Mouse (Mus musculus) kidney, adult 2 months (tissue): ENCODE data around the gene Olfr406. TPM values are rescaled to one million over a fixed set of nuclear protein-coding genes. Genes with fewer than 3 reads are reported as not detected.

Source experiments
- DNase-seq: peaks from one replicate; pipeline ENCODE4 v3.0.0; 2021
- H3K27ac ChIP-seq: fragments of 200-500 bp; 2 replicates; pipeline ENCODE4 v1.5.1; 2012; ENCODE audit warnings: low read depth, low read length, control low read depth, inconsistent platforms; ENCODE audit not compliant: insufficient read depth
- H3K27me3 ChIP-seq: fragments of 200-500 bp; replicated peaks from 2 replicates; pipeline ENCODE4 v1.6.1; 2012; ENCODE audit warnings: mild to moderate bottlenecking, moderate library complexity, low read length, inconsistent platforms; ENCODE audit not compliant: control insufficient read depth, insufficient read depth
- H3K36me3 ChIP-seq: fragments of 200-500 bp; 2 replicates; pipeline ENCODE4 v1.6.1; 2012; ENCODE audit warnings: mild to moderate bottlenecking, moderate library complexity, low read length, inconsistent platforms; ENCODE audit not compliant: control insufficient read depth, insufficient read depth
- H3K4me1 ChIP-seq: fragments of 200-500 bp; 2 replicates; pipeline ENCODE4 v1.6.1; 2011; ENCODE audit warnings: low read length; ENCODE audit not compliant: control insufficient read depth, insufficient read depth
- H3K4me3 ChIP-seq: fragments of 200-500 bp; 2 replicates; pipeline ENCODE4 v1.5.1; 2011; ENCODE audit warnings: mild to moderate bottlenecking, low read depth, low read length, control low read depth; ENCODE audit not compliant: insufficient read depth
- CTCF ChIP-seq: fragments of 200-500 bp; conservative IDR thresholded peaks from 2 replicates; pipeline ENCODE4 v1.5.1; 2011; ENCODE audit warnings: low read depth, mild to moderate bottlenecking, control low read depth, low read length, moderate library complexity, mixed read lengths; ENCODE audit not compliant: insufficient read depth, insufficient read length
- POLR2A ChIP-seq: fragments of 200-500 bp; IDR thresholded peaks from one replicate; pipeline ENCODE4 v1.6.1; 2011; ENCODE audit warnings: low read depth, low read length, control low read depth
- WGBS: fragments of 180-500 bp; shearing (Covaris S2); methylation state at CpG from one replicate; pipeline ENCODE4 v1.1.7; 2018; 5-methylcytosine and 5-hydroxymethylcytosine counted together
- polyA plus RNA-seq: library from polyadenylated mRNA; depleted of rRNA; stranded (reverse); fragments of >200 nt; gene quantifications from 2 replicates; pipeline ENCODE4 v1.2.3, GENCODE M21; 2012; rRNA removed

Olfr406 gene
- polyA plus RNA-seq: not detected in 2 replicates

DNA sequence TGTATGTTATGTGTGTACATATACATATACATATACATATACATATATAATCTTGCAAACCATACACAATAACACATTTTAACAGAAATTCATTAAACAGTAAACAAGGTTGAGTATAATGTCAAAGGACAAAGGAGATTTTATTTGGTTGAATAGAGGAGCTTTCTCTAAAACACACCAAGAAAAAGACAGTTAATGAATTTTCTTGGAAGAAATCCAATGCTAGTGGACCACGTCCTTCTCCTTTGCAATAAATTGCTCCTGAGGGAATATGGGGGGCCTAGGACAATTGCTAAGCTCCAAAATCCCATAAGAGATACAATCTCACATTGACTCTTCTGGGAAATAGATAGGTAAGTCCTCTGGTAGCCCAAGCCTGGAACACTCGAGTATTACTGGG, at the start of gene Olfr406:
Gene Olfr406 (plus strand): TSS at position 301 of the 400 bp plus-strand sequence.
- 43% methylated on average over 2 of the region's 2 CpGs for WGBS
- DNase-seq: no peak
- Histone ChIP-seq H3K4me3 (no peak within 1 kb of the TSS), H3K36me3 (no peaks in the 10 kb centered on the region), H3K27ac (no peak within 1 kb of the TSS), H3K27me3 (no peaks in the 10 kb centered on the region), H3K4me1 (no peaks in the 10 kb centered on the region)
- TF ChIP-seq POLR2A (no peak), CTCF (no peak)

DNA sequence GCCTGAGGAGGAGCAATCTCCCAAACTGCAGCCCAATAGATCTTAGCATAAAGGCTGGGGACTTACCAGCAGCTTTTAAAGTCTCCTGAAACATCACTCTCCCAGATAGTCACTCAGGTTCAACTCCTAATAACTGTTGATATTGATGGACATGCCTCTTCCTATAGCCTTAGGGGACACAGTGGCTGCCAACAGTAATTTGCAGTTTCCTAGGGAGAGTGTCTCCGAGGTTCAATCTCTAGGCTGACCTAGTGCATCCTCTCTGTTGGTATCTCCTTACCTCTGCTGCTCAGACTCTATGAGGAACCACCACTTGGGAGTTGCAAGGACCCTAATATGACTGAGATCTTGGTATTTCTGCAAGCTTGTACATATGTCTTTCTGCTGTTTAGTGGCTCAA, 48.3 kb upstream of the Olfr406 start, which contains the start of gene Olfr43:
Gene Olfr43 (minus strand): TSS at position 101 of the 400 bp plus-strand sequence.
- Histone ChIP-seq H3K27me3 (no peaks in the 10 kb centered on the region; the same call in 1 of the 2 replicates), H3K27ac (no peak within 1 kb of the TSS), H3K4me1 (no peaks in the 10 kb centered on the region), H3K4me3 (no peak within 1 kb of the TSS), H3K36me3 (no peaks in the 10 kb centered on the region)
- WGBS: 53% methylated on average over 1 of the region's 1 CpGs
- TF ChIP-seq POLR2A: no peak
- no peak for TF ChIP-seq CTCF
- no peak for DNase-seq

DNA sequence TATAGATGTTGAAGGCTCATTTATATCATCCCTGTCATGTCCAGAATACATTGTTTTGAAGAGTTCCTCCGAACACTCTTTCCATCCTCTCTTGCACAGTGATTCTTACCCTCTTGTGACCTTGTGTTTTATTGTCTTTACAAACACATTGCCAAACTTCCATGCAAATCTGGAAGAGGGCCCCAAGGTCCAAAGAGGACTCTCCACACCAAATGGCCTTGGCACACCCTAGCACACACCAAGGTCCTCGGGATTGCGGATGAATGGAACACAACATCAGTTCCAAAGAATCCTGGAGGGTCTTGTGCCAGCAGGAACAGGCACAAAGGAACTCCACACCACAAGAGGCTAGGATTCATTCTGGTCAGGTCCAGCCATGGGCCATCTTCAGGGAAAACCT, 18.4 kb upstream of the Olfr406 start:
- DNase-seq: no peak
- WGBS: 88% methylated on average over 3 of the region's 3 CpGs

DNA sequence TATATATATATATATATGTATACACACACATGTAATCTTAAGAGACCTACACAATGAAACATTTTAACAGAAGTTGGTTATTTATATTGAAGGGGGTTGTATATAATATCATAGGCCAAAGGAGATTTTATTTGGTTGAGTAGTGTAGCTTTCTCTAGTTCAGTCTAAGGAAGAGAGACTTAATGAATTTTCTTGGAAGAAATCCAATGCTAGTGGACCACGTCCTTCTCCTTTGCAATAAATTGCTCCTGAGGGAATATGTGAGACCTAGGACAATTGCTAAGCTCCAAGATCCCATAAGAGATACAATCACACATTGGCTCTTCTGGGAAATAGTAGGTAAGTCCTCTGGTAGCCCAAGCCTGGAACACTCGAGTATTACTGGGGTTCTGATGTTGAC, 23.8 kb downstream of the Olfr406 start, which contains the start of gene Olfr59:
Gene Olfr59 (plus strand): TSS at position 301 of the 400 bp plus-strand sequence.
- Histone ChIP-seq H3K4me1 (no peaks in the 10 kb centered on the region), H3K4me3 (no peak within 1 kb of the TSS), H3K27me3 (no peaks in the 10 kb centered on the region), H3K27ac (no peak within 1 kb of the TSS), H3K36me3 (no peaks in the 10 kb centered on the region)
- no peak for DNase-seq
- TF ChIP-seq CTCF: no peak
- TF ChIP-seq POLR2A: no peak
- 36% methylated on average over 2 of the region's 2 CpGs for WGBS

More for the DNA sequence above, 18.4 kb upstream of the Olfr406 start:
- H3K27ac ChIP-seq: no peak overlapping the region
- H3K36me3 ChIP-seq: no peaks in the 10 kb centered on the region
- H3K27me3 ChIP-seq: no peaks in the 10 kb centered on the region
- TF ChIP-seq POLR2A: no peak
- no peak for TF ChIP-seq CTCF
- H3K4me1 ChIP-seq: no peaks in the 10 kb centered on the region
- no peak overlapping the region for H3K4me3 ChIP-seq

DNA sequence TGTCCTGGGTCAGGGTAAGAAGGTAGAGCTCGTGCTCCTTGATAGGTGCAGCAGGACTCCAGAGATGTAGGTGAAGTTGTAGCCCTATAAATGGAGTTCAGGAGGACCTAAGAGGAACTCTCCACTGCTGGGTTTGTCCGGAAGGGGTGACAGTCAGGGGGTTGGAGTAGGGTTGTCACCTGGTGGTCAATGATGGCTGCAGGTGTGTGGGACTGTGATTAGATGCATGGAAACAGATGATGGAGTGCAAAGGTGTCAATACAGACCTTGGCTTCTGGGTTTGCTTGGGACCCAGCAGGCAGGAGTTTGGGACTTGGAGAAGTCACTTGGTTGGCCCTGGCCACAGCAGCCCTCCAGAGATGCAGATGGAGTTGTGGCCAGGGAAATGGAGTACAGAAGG, 27.6 kb downstream of the Olfr406 start:
- TF ChIP-seq CTCF (no peak), POLR2A (no peak)
- Histone ChIP-seq H3K27me3 (no peaks in the 10 kb centered on the region), H3K4me1 (no peaks in the 10 kb centered on the region), H3K36me3 (no peaks in the 10 kb centered on the region), H3K4me3 (no peak overlapping the region), H3K27ac (no peak overlapping the region)
- whole genome bisulfite sequencing: 76% methylated on average over 2 of the region's 2 CpGs
- DNase-seq: no peak

Other genes with a start within 250 kb of the Olfr406 start
- gene Olfr139, start 203.3 kb upstream of the Olfr406 start, polyA plus RNA-seq: not detected in 2 replicates
- gene Olfr399, start 203.2 kb upstream of the Olfr406 start, polyA plus RNA-seq: not detected in 2 replicates
- not detected in 2 replicates for gene Zfp616, start 189.9 kb upstream of the Olfr406 start, polyA plus RNA-seq
- gene Olfr401, start 146.1 kb upstream of the Olfr406 start, polyA plus RNA-seq: not detected in 2 replicates
- not detected in 2 replicates for gene Olfr402, start 106.3 kb upstream of the Olfr406 start, polyA plus RNA-seq
- not detected in 2 replicates for gene Olfr403, start 73.6 kb upstream of the Olfr406 start, polyA plus RNA-seq
- not detected in 2 replicates for gene Olfr43, start 48.4 kb upstream of the Olfr406 start, polyA plus RNA-seq
- not detected in 2 replicates for gene Olfr59, start 23.9 kb downstream of the Olfr406 start, polyA plus RNA-seq
- not detected in 2 replicates for gene Olfr410, start 78.2 kb downstream of the Olfr406 start, polyA plus RNA-seq
- gene Olfr411, start 92.8 kb downstream of the Olfr406 start, polyA plus RNA-seq: not detected in 2 replicates
- not detected in 2 replicates for gene Olfr412, start 102.3 kb downstream of the Olfr406 start, polyA plus RNA-seq